Mouse (Mus musculus) megakaryocyte, embryonic 14.5 days (primary cell): ENCODE data around the gene St6galnac6.

ENCODE experiments used
- FLI1 ChIP-seq: IDR thresholded peaks from 2 replicates; pipeline ENCODE4 v1.6.1; 2012; ENCODE audit warnings: low read length, inconsistent platforms, mixed read lengths
- GATA1 ChIP-seq: IDR thresholded peaks from 3 replicates; pipeline ENCODE4 v1.6.1; 2012; ENCODE audit warnings: mixed read lengths, low read length, inconsistent platforms, borderline replicate concordance

- no peak for TF ChIP-seq FLI1
- TF ChIP-seq GATA1: no peak
These were observed 3.1 kb downstream of the St6galnac6 start for GRCm38 (mm10) chr2:32602600-32603054.
